Mouse (Mus musculus) olfactory bulb, adult 2 months (tissue): ENCODE measurements around the gene Zpr1. TPM values are rescaled to one million over a fixed set of nuclear protein-coding genes. Genes with fewer than 3 reads are reported as not detected.
"Not testable (repeated sequence)": the region's sequence is repeated elsewhere in the genome, so short reads cannot be mapped to it uniquely, and the experiment has no call there.

Experiments
- H3K27ac ChIP-seq: fragments of 200-500 bp; 2 replicates; pipeline ENCODE4 v1.5.1; 2012; ENCODE audit warnings: low read depth, low read length; ENCODE audit not compliant: insufficient read depth
- H3K4me1 ChIP-seq: fragments of 200-500 bp; 2 replicates; pipeline ENCODE4 v1.6.1; 2012; ENCODE audit warnings: low read length; ENCODE audit not compliant: control insufficient read depth, insufficient read depth
- H3K4me3 ChIP-seq: fragments of 200-500 bp; 2 replicates; pipeline ENCODE4 v1.5.1; 2012; ENCODE audit warnings: mild to moderate bottlenecking, low read depth, low read length, moderate library complexity; ENCODE audit not compliant: insufficient read depth
- CTCF ChIP-seq: fragments of 200-500 bp; IDR thresholded peaks from 2 replicates; pipeline ENCODE4 v1.5.1; 2012; ENCODE audit warnings: low read depth, mild to moderate bottlenecking, low read length, moderate library complexity; ENCODE audit not compliant: insufficient read depth
- POLR2A ChIP-seq: fragments of 200-500 bp; IDR thresholded peaks from 2 replicates; pipeline ENCODE4 v1.6.1; 2012; ENCODE audit warnings: mild to moderate bottlenecking, low read depth, low read length, moderate library complexity; ENCODE audit not compliant: insufficient read depth
- whole genome bisulfite sequencing: fragments of 180-500 bp; shearing (Covaris S2); methylation state at CpG from one replicate; pipeline ENCODE4 v1.1.7; 2018; 5-methylcytosine and 5-hydroxymethylcytosine counted together
- polyA plus RNA-seq: library from polyadenylated mRNA; stranded (reverse); fragments of >200 nt; gene quantifications from 2 replicates; pipeline ENCODE4 v1.2.4, GENCODE M21; 2012; ENCODE audit warnings: low replicate concordance; ENCODE audit not compliant: missing spikeins, insufficient read depth, insufficient read length

Zpr1 gene
- polyA plus RNA-seq, 1 experiment = not detected

DNA sequence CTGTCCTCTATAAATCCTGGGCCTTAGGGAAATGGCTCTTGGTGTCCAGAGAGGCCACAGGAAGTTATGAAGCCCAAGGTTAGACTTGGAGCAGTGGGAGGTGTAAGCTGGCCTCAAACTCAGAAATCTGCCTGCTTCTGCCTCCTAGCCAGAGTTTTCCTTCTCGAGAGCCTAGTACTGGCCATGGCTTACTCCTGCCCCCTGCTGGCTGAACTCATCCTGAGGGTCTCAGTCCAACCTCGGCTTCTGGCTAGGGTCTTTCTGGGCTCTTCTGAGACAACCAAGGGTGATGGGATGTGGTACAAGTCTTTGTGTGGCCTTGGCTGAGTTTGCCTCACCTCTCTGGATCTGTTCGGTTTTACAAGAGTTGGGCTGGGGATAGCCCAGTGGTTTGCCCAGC, 45.1 kb downstream of the Zpr1 start:
- 98% methylated on average over 3 of the region's 3 CpGs for WGBS
- TF ChIP-seq POLR2A (no peak), CTCF (no peak)
- Histone ChIP-seq H3K27ac (no peak overlapping the region), H3K4me1 (peaks cover 18% of the 10 kb centered on the region), H3K4me3 (no peak overlapping the region)

DNA sequence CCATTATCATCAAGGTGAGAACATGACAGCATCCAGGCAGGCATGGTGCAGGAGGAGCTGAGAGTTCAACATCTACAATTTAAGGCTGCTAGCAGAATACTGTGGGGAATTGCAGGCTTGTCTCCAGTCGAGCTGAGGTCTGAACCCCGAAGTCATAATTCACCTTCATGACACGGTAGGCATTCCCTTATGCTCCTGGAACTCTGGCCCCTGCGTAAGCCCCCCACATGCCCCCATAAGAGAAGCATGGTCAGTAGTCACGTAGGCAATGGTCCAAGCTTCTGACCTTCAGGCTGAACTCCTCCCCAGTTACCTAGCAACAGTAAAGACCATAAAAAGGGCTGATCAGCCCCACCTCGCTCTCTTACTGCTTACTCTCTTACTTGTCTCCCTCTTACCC, 47.0 kb downstream of the Zpr1 start, which contains the start of gene 4931429L15Rik:
Gene 4931429L15Rik (minus strand): TSS at position 101 of the 400 bp plus-strand sequence.
- not testable (repeated sequence) for H3K4me3 ChIP-seq, H3K27ac ChIP-seq
- peaks cover 18% of the 10 kb centered on the region for H3K4me1 ChIP-seq
- WGBS = 97% methylated on average over 6 of the region's 6 CpGs

DNA sequence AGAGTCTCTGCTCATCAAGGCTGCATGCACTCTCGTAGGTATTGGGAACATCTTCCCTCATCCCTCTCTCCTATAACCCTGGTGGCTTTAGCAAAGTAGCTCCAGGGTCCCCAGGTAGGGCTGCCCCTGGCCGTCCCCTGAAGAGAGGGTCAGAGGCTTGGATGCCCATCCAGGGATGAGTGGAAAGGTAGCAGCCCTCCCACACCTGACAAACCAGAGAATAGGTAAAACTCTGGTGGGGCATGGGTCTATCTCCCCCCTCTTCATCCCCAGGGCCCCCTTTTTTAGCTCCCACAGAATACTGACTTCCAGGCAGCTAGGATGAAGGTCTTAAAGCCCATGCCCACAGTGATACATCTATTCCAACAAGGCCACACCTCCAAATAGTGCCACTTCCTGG, 47.6 kb downstream of the Zpr1 start:
- Histone ChIP-seq H3K4me3 (no peak overlapping the region), H3K4me1 (peaks cover 14% of the 10 kb centered on the region), H3K27ac (no peak overlapping the region)
- no peak for TF ChIP-seq CTCF
- TF ChIP-seq POLR2A = no peak
- WGBS = 95% methylated on average over 2 of the region's 2 CpGs

- WGBS = 92% methylated on average over 11 of the region's 11 CpGs
- Histone ChIP-seq H3K27ac (no peak overlapping the region), H3K4me3 (no peak overlapping the region), H3K4me1 (peaks cover 15% of the 10 kb centered on the region)
- TF ChIP-seq CTCF = no peak
These were observed 54.0 kb downstream of the Zpr1 start for GRCm38 (mm10) chr9:46326694-46327405.

DNA sequence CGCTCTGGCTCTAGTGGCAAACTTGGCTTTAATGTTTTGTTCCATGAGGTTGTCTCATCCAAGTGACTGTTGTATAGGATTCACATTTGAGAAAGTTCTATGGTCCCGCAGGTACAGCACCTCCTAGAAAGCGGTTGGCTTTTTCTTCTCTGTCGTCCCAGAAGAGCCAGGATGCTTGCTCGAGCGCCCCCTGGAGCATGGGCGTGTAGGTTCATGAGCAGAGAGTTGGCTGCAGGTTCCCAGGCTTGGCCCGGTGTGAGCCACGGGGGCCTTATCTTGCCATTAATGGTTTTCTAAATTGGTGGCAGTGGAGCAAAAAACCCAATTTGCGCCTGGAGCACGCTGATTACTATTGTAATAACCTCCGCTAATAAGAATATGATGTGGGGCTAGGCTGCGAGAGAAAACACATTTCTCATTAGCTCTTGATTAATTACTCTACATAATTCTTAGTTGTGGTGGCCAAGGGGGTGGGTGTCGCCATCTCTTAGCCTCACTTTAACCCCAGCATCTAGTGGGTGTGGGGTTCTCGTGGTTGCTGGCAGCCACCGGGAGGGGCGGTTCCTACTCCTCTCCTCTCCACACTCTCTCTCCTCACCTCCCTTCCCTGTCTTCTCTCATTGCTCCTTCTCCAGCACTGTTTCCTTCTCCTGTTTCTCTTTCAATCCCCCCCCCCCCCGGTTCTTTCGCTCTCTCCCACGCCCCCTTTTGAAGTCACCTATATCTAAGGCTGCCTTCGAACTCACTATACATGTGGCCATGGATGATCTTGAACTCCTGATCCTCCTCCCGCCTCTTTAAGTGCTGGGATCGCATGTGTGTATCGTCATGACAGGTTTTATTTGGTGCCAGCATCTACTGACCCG, 55.1 kb downstream of the Zpr1 start:
- Histone ChIP-seq H3K4me3 (no peak overlapping the region), H3K4me1 (peaks cover 15% of the 10 kb centered on the region), H3K27ac (no peak overlapping the region)
- WGBS = 55% methylated on average over 25 of the region's 25 CpGs
- peak; percentile 24; the same call in 1 of the 2 replicates for TF ChIP-seq CTCF
- no peak for TF ChIP-seq POLR2A

DNA sequence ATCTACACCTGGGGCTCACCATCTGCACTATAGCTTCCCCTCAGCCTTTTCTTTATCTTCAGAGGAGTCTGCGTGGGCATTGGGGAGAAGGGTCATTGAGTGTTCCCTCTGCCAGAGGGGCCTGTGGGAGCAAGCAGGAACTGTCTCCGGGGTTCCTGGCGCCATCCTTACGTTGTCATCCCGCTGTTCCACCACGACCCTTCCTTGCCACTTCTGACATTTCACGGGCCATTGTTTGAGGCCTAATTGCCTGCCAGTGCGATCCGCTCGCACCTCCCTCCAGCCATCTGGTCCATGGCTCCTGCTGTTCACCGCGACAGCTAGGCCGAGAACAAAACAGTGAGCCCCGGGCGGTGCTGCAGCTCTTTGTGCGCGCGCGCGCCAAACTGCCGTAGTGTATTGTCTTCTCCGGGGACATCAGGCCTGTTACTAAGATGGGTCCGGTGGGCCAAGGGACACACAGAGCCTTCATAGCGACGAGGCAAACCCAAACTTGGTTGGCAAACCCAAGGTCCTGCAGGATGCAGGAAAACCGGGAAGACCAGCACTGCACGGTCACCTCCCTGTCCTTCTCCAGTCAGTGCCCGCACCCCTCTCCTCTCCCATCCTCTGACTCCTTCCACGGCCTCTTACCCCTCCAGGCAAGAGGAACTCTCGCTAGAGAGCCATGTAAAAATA, 55.8 kb downstream of the Zpr1 start:
- WGBS = 13% methylated on average over 30 of the region's 30 CpGs
- peaks cover 15% of the 10 kb centered on the region for H3K4me1 ChIP-seq
- H3K27ac ChIP-seq = no peak overlapping the region
- peak overlapping the region; percentile 6; the same call in 1 of the 2 replicates for H3K4me3 ChIP-seq
- TF ChIP-seq POLR2A (no peak), CTCF (no peak)

- WGBS = 42% methylated on average over 19 of the region's 19 CpGs
- no peak overlapping the region for H3K27ac ChIP-seq
- TF ChIP-seq POLR2A = no peak
- TF ChIP-seq CTCF = no peak
These were observed 56.4 kb downstream of the Zpr1 start for GRCm38 (mm10) chr9:46329250-46329648.

GRCm38 (mm10) chr9:46329801-46330585, 57.1 kb downstream of the Zpr1 start:
- peaks cover 15% of the 10 kb centered on the region for H3K4me1 ChIP-seq
- WGBS = 51% methylated on average over 24 of the region's 24 CpGs
- H3K4me3 ChIP-seq = no peak overlapping the region
- TF ChIP-seq POLR2A (no peak), CTCF (no peak)
- H3K27ac ChIP-seq = no peak overlapping the region

More at GRCm38 (mm10) chr9:46329250-46329648, 56.4 kb downstream of the Zpr1 start:
- Histone ChIP-seq H3K4me3 (peak overlapping the region; percentile 6; the same call in 1 of the 2 replicates), H3K4me1 (peaks cover 15% of the 10 kb centered on the region)
